Mouse (Mus musculus) embryonic facial prominence, embryonic 15.5 days (tissue): ENCODE data around the gene Myo1b. TPM values are rescaled to one million over a fixed set of nuclear protein-coding genes. Genes with fewer than 3 reads are reported as not detected.

Experiments
- ATAC-seq: fragments of 200-750 bp; cut with Nextera tagmentation; 2 replicates; pipeline ENCODE4 v1.8.0; 2017; ENCODE audit warnings: low read depth, moderate TSS enrichment; ENCODE audit not compliant: insufficient number of reproducible peaks, low FRiP score, low TSS enrichment
- H3K27ac ChIP-seq: fragments of 300-500 bp; sonication (generic); replicated peaks from 2 replicates; pipeline ENCODE4 v1.5.1; 2015; ENCODE audit warnings: mild to moderate bottlenecking, inconsistent platforms
- H3K27me3 ChIP-seq: fragments of 300-500 bp; sonication (generic); 2 replicates; pipeline ENCODE4 v1.6.1; 2015; ENCODE audit warnings: inconsistent platforms
- H3K36me3 ChIP-seq: fragments of 300-500 bp; sonication (generic); 2 replicates; pipeline ENCODE4 v1.6.1; 2015; ENCODE audit warnings: mild to moderate bottlenecking, inconsistent platforms
- H3K4me1 ChIP-seq: fragments of 300-500 bp; sonication (generic); 2 replicates; pipeline ENCODE4 v1.6.1; 2015; ENCODE audit warnings: inconsistent platforms
- H3K4me2 ChIP-seq: fragments of 300-500 bp; sonication (generic); replicated peaks from 2 replicates; pipeline ENCODE4 v1.6.1; 2015; ENCODE audit warnings: mild to moderate bottlenecking, inconsistent platforms
- H3K4me3 ChIP-seq: fragments of 300-500 bp; sonication (generic); replicated peaks from 2 replicates; pipeline ENCODE4 v1.5.1; 2015; ENCODE audit warnings: mild to moderate bottlenecking, inconsistent platforms
- H3K9ac ChIP-seq: fragments of 300-500 bp; sonication (generic); 2 replicates; pipeline ENCODE4 v1.6.1; 2015; ENCODE audit warnings: inconsistent platforms
- H3K9me3 ChIP-seq: fragments of 300-500 bp; sonication (generic); replicated peaks from 2 replicates; pipeline ENCODE4 v1.6.1; 2016; ENCODE audit warnings: inconsistent platforms
- WGBS: fragments of 180-500 bp; shearing (Covaris S2); methylation state at CpG from one replicate; pipeline ENCODE4 v1.1.7; 2015; 5-methylcytosine and 5-hydroxymethylcytosine counted together
- polyA plus RNA-seq: library from polyadenylated mRNA; unstranded; fragments of >200 nt; fragmentation: Nextera tagmentation; extraction: Ambion mirVana; gene quantifications from 2 replicates; pipeline ENCODE4 v1.2.1, GENCODE M21; 2015

The Myo1b gene
- polyA plus RNA-seq, 1 experiment from 2014 or later: 76.2 TPM

DNA sequence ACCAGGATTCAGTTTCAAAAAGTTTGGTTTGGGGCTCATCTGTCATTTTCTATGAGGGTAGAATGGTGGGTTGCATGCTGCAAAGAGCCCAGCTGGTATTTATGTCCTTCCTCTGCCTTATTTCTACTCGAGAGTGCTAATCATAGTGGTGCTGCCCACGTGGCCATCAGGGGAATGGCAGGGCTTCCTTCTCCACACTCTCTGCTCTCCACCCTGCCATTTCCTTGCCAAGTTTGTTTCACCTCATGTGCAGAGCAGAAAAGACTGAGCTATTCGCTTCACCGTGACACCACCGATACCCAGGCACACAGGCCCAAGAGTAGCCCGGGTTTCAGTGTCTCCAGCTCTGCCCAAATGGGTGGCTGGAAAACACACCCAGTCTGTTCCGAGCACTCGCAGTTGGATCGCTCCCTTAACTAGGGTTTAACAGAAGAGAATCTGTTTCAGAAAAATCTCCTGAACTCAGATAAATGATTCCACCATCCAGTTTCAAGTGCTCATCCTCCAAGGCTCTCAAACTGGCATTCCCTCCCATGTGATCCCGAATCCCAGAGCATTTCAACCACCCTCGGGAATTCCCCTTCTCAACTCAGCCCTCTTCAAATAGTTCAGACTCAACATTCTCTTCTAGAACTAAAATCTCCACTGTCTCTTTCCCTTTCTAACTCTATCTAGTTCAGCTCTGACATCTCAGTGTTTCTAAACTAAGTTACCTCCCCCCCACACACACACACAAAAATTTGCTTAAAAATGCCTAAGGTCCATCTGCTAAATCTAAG is 77.8 kb downstream of the Myo1b start:
- peak; percentile 73; the same call in 1 of the 2 replicates for ATAC-seq
- Histone ChIP-seq H3K4me3 (no peak overlapping the region), H3K9me3 (no peaks in the 10 kb centered on the region), H3K9ac (no peak overlapping the region), H3K4me1 (peaks cover 34% of the 10 kb centered on the region), H3K27ac (peak overlapping the region; percentile 80), H3K27me3 (no peaks in the 10 kb centered on the region), H3K4me2 (peak overlapping the region; percentile 27), H3K36me3 (0 out of 2 replicates have a peak, but pooled peaks cover 6% of the 10 kb centered on the region)
- 42% methylated on average over 11 of the region's 11 CpGs for WGBS

DNA sequence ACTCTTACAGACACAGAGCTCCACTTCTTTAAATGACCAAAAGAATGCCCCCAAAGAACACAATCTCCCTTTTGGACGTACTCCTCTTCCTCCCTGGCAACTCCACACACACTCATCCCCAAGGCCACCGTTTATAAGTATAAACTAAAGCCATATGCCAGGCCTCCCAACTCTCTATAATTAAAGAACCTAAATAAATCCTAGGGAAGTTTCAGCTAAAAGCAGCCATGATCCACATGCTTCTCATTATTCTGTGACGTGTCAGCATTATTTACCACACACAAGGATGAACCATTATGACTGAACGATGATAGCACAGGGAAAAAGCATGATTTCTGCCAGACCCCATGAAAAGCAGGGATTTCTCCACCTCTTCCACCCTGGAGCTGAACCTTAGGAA is 78.6 kb downstream of the Myo1b start:
- no peak overlapping the region for H3K4me3 ChIP-seq
- peaks cover 30% of the 10 kb centered on the region for H3K4me1 ChIP-seq
- H3K27me3 ChIP-seq: no peaks in the 10 kb centered on the region
- H3K27ac ChIP-seq: peak overlapping the region; percentile 80
- H3K4me2 ChIP-seq: peak overlapping the region; percentile 27
- 0 out of 2 replicates have a peak, but pooled peaks have one; percentile 54 for ATAC-seq
- WGBS: 26% methylated on average over 4 of the region's 4 CpGs
- no peak overlapping the region for H3K9ac ChIP-seq
- peaks cover 12% of the 10 kb centered on the region; the same call in 1 of the 2 replicates for H3K36me3 ChIP-seq
- no peaks in the 10 kb centered on the region for H3K9me3 ChIP-seq

DNA sequence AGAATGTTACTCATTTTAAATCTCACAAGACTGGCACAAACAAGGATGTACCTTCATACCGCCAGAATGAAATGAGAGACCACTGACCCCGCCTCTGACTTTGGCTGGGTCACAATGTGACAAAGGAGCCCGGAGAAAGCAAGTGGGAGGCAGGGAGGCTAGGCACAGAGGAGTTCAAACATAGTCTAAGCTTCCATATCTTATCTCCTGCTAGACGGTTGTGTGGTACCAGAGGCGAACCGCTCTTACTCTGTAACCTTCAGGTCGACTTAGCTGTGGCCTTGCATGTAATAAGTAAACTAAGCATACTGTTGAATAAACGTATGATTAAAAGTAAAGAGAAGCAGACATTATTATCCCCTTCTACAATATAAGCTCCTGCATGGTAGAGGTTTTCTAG is 80.1 kb downstream of the Myo1b start:
- 62% methylated on average over 8 of the region's 8 CpGs for WGBS
- Histone ChIP-seq H3K9ac (no peak overlapping the region), H3K4me3 (no peak overlapping the region), H3K27me3 (no peaks in the 10 kb centered on the region), H3K4me1 (peaks cover 29% of the 10 kb centered on the region), H3K27ac (no peak overlapping the region), H3K36me3 (peaks cover 18% of the 10 kb centered on the region; the same call in 1 of the 2 replicates), H3K9me3 (no peaks in the 10 kb centered on the region), H3K4me2 (no peak overlapping the region)
- no peak for ATAC-seq

DNA sequence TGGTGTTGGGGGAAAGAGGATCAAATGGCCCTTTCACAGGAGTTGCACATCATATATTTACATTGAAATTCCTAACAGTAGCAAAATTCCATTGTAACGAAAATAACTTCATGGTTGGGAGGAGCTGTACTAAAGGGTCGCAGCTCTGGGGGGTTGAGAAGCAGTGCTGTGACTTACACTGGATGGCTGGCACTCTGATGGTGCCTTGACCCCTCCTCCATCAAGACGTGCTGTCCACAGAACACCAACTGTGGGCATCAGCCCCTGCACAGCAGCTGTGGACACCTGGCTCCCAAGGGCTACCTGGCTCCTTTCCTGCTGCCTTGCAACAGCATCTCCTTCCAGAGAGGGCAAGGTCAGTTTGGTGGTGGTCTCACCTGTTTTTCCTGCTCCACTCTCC is 81.8 kb downstream of the Myo1b start:
- 77% methylated on average over 3 of the region's 3 CpGs for WGBS

DNA sequence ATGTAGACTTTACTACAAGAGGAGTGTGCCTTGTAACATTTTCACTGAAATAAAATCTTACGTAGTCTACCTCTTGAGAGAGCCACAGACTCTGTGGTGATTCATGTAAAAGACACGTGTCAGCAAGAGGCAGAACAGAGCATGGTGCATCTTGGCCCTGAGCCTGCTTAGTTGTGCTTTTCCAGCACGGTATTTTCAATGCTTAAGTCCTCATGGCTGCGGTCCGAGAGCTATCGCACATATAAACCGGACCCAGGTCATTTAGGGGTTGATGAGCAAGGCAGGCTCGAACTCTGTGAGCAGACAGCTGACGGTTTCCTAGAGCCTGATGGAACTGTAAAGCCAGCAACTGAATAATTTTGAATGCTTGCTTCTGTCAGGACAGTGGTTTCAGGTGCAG is 86.5 kb downstream of the Myo1b start:
- ATAC-seq: no peak
- H3K9me3 ChIP-seq: no peaks in the 10 kb centered on the region
- H3K27me3 ChIP-seq: no peaks in the 10 kb centered on the region

More for the DNA sequence above, 81.8 kb downstream of the Myo1b start:
- H3K27ac ChIP-seq: no peak overlapping the region
- no peak for ATAC-seq
- H3K27me3 ChIP-seq: no peaks in the 10 kb centered on the region
- no peak overlapping the region for H3K4me2 ChIP-seq
- no peak overlapping the region for H3K9ac ChIP-seq
- H3K36me3 ChIP-seq: peaks cover 18% of the 10 kb centered on the region; the same call in 1 of the 2 replicates
- no peak overlapping the region for H3K4me3 ChIP-seq
- no peaks in the 10 kb centered on the region for H3K9me3 ChIP-seq
- peaks cover 29% of the 10 kb centered on the region for H3K4me1 ChIP-seq

DNA sequence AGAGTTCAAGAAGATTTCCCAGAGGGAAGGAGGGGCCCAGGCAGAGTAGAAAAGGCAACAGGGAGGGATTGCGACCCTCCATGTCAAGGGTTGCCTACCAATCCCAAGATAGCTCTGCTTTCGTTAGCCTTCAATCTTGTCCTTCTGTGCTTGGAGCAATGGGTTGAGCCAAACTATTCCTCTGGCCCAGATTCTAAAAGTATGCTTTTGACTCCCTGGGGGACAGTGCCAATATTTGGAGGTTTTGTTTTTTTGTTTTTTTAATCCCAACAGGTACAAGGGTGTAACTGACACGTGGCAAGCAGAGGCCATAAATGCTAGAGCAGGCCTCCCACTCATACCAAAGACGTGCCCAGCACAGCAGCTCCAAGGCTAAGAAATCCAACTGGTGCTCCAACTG is 93.3 kb downstream of the Myo1b start:
- 75% methylated on average over 4 of the region's 4 CpGs for WGBS
- no peak overlapping the region for H3K4me3 ChIP-seq
- peak overlapping the region; percentile 76 for H3K27ac ChIP-seq
- H3K27me3 ChIP-seq: no peaks in the 10 kb centered on the region
- peaks cover 24% of the 10 kb centered on the region for H3K4me1 ChIP-seq
- ATAC-seq: no peak
- no peaks in the 10 kb centered on the region for H3K36me3 ChIP-seq
- H3K4me2 ChIP-seq: 0 out of 2 replicates have a peak overlapping the region, but pooled peaks have one; percentile 21
- no peak overlapping the region for H3K9ac ChIP-seq
- no peaks in the 10 kb centered on the region for H3K9me3 ChIP-seq

More for the DNA sequence above, 86.5 kb downstream of the Myo1b start:
- Histone ChIP-seq H3K36me3 (peaks cover 18% of the 10 kb centered on the region; the same call in 1 of the 2 replicates), H3K27ac (no peak overlapping the region), H3K9ac (no peak overlapping the region), H3K4me1 (no peaks in the 10 kb centered on the region), H3K4me3 (no peak overlapping the region), H3K4me2 (no peak overlapping the region)
- WGBS: 78% methylated on average over 9 of the region's 9 CpGs

DNA sequence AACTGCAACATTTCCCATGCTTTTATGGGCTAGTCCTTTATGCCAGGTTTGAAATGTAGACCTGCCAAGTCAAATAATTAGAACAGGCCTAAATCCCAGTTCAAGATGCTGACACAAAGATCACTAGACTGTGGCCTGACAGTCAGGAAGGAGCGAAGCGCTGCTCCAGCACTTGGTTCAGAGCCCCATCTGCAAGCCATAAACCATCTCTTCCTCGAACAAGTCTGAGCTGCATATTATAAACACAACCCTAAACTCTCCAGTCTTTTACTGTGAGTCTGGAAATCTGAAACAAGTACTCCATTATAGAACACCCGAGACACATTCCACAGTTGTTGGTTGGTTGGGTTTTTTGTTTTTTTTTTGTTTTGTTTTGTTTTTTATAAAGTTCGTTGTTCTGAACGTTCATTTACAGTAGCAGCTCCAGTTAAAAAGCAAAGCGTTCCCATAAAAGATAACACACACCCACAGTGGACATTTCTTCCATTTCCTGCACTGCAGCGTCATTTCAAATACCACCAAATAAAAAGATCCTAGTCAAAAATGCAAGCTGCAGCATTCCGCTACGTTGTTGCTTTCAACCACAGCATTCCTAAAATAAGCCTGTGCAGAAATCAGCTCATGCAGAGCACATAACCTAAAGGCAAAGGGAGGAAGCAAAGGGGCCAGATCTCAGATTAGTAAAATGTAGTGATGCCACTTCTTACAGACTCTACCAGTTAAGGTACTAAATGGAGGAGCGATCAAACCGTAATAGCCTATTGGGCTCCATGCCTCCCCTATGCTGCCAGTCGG is 94.0 kb downstream of the Myo1b start:
- Histone ChIP-seq H3K4me1 (peaks cover 24% of the 10 kb centered on the region), H3K27ac (peak overlapping the region; percentile 76), H3K9me3 (no peaks in the 10 kb centered on the region), H3K36me3 (no peaks in the 10 kb centered on the region), H3K4me3 (no peak overlapping the region), H3K9ac (no peak overlapping the region), H3K27me3 (no peaks in the 10 kb centered on the region), H3K4me2 (0 out of 2 replicates have a peak overlapping the region, but pooled peaks have one; percentile 21)
- ATAC-seq: no peak
- 39% methylated on average over 13 of the region's 13 CpGs for WGBS

DNA sequence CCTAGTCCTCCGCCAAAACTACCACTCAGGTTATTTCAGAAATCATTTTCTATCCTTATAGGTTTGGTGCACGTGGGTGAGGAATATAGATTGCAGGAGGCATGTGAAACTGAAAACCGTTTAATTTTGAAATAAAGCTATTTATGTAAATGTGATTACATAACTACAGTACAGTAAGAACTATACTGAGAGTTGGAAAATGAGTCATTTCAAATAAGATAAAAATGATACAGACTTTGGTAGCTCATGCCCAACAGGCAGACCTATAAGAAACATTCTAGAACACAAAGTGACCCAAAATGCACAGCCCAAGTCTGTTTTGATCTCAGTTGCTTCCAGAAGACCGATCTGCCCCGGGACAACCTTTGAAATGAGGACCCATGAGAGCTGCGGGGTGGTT is 95.4 kb downstream of the Myo1b start:
- H3K27me3 ChIP-seq: no peaks in the 10 kb centered on the region
- no peak overlapping the region for H3K4me2 ChIP-seq
- WGBS: 88% methylated on average over 6 of the region's 6 CpGs
- no peak overlapping the region for H3K4me3 ChIP-seq
- no peaks in the 10 kb centered on the region for H3K9me3 ChIP-seq
- peaks cover 24% of the 10 kb centered on the region for H3K4me1 ChIP-seq
- H3K36me3 ChIP-seq: no peaks in the 10 kb centered on the region
- no peak for ATAC-seq
- no peak overlapping the region for H3K9ac ChIP-seq
- H3K27ac ChIP-seq: no peak overlapping the region

DNA sequence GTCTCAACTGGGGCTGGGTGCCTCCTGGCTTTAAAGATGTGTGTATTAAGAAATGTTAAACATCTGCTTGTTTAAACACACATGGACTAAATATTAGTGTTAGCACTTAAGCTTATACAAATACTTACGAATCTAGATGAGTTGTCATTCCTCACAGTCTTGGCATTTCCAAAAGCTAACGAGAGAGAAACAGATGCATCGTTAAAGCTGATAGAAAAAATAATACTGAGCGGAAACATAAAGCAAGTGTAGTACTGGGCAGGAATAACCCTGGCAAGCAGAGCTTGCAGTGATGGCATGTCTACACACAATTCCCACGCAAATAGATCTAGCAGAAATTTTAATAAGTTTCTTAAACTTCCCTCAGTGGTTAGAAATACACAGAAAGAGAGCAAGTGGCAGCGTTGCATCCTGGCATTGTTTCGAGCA is 95.8 kb downstream of the Myo1b start:
- H3K4me3 ChIP-seq: no peak overlapping the region
- no peaks in the 10 kb centered on the region for H3K9me3 ChIP-seq
- ATAC-seq: no peak
- 55% methylated on average over 7 of the region's 7 CpGs for WGBS
- H3K4me2 ChIP-seq: no peak overlapping the region
- no peaks in the 10 kb centered on the region for H3K36me3 ChIP-seq
- no peaks in the 10 kb centered on the region for H3K27me3 ChIP-seq
- H3K4me1 ChIP-seq: peaks cover 24% of the 10 kb centered on the region
- H3K27ac ChIP-seq: no peak overlapping the region
- no peak overlapping the region for H3K9ac ChIP-seq

DNA sequence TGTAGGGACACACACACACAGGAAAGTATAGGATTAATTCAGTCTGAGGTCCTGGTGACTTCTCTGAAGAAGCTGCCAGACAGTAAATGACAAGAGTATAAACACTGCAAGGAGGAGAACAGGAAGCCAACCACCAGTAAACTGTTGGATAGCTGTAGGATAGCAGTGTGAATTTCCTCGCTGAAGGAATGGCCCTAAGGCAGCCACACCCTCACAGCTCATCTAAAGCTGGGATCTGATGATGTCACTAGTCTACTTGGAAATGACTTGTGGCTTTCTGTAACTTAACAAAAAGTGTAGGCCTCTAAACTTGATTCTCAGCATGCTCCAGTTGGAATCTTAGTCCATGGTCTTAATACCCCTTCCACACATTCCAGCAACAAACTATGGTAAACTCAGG is 100.2 kb downstream of the Myo1b start:
- no peak overlapping the region for H3K27ac ChIP-seq
- 45% methylated on average over 1 of the region's 1 CpGs for WGBS
- no peak overlapping the region for H3K9ac ChIP-seq
- no peak overlapping the region for H3K4me3 ChIP-seq
- no peak for ATAC-seq
- H3K4me1 ChIP-seq: peaks cover 6% of the 10 kb centered on the region
- H3K27me3 ChIP-seq: no peaks in the 10 kb centered on the region
- no peaks in the 10 kb centered on the region for H3K9me3 ChIP-seq
- H3K36me3 ChIP-seq: no peaks in the 10 kb centered on the region
- no peak overlapping the region for H3K4me2 ChIP-seq

DNA sequence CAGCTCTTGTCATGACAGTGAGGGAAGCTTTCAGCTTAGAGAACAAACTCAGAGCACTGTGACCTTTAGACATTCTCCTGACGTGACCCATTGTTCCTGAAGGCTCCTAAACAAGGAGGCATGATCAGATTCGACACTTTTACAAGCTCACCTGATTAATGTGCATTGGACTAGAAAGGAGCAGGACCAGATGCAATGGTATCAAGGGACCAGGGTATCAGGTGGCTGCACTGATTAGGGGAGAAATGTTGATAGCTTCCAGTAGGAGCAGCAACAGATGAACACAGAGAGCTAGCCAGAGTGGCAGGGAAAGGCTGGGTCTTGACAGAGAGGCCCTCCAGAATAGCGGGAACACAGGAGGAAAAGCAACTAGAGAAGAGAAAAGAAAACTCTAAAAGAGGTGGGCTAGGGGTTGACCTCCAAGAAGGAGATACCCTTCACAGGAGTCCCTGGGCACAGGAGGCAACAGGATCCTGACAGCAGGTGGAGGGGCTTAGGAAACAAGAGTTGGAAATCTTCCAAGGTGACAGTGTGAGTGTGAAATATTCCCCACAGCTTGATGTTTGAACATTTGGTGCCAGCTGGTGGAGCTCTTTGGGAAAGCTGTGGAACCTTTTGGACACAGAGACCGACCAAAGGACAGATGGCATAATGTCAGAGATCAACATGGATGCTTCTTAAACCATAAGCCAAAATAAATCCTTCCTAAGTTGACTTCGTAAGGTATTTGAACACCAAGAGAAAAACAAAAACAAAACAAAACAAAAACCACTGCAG is 100.8 kb downstream of the Myo1b start:
- no peak overlapping the region for H3K4me2 ChIP-seq
- 74% methylated on average over 5 of the region's 5 CpGs for WGBS
- ATAC-seq: peak; percentile 47

More for the DNA sequence above, 100.8 kb downstream of the Myo1b start:
- Histone ChIP-seq H3K36me3 (no peaks in the 10 kb centered on the region), H3K27ac (no peak overlapping the region), H3K4me3 (no peak overlapping the region), H3K4me1 (0 out of 2 replicates have a peak, but pooled peaks cover 1% of the 10 kb centered on the region), H3K27me3 (no peaks in the 10 kb centered on the region), H3K9me3 (no peaks in the 10 kb centered on the region), H3K9ac (no peak overlapping the region)
